Mouse (Mus musculus) limb, embryonic 12.5 days (tissue): Measurements from ENCODE around the gene Pla2g4e. TPM values are rescaled to one million over a fixed set of nuclear protein-coding genes. Genes with fewer than 3 reads are reported as not detected.
A peak's percentile ranks its signal among the peaks of the same experiment; 100 is the strongest.

Experiments used
- ATAC-seq: fragments of 200-750 bp; cut with Nextera tagmentation; 2 replicates; pipeline ENCODE4 v1.8.0; 2017; ENCODE audit warnings: low read depth, moderate TSS enrichment; ENCODE audit not compliant: insufficient number of reproducible peaks, insufficient read depth, low FRiP score, low TSS enrichment
- H3K27ac ChIP-seq: fragments of 300-500 bp; sonication (generic); 2 replicates; pipeline ENCODE4 v1.5.1; 2016; ENCODE audit warnings: mild to moderate bottlenecking, moderate library complexity
- H3K27me3 ChIP-seq: fragments of 300-500 bp; sonication (generic); 2 replicates; pipeline ENCODE4 v1.6.1; 2016; ENCODE audit warnings: mild to moderate bottlenecking, moderate library complexity
- H3K36me3 ChIP-seq: fragments of 300-500 bp; sonication (generic); 2 replicates; pipeline ENCODE4 v1.6.1; 2016; ENCODE audit warnings: mild to moderate bottlenecking, moderate library complexity
- H3K4me1 ChIP-seq: fragments of 300-500 bp; sonication (generic); replicated peaks from 2 replicates; pipeline ENCODE4 v1.6.1; 2016
- H3K4me2 ChIP-seq: fragments of 300-500 bp; sonication (generic); 2 replicates; pipeline ENCODE4 v1.6.1; 2016; ENCODE audit warnings: mild to moderate bottlenecking, moderate library complexity
- H3K4me3 ChIP-seq: fragments of 300-500 bp; sonication (generic); replicated peaks from 2 replicates; pipeline ENCODE4 v1.5.1; 2016; ENCODE audit warnings: mild to moderate bottlenecking
- H3K9ac ChIP-seq: fragments of 300-500 bp; sonication (generic); replicated peaks from 2 replicates; pipeline ENCODE4 v1.6.1; 2016; ENCODE audit warnings: mild to moderate bottlenecking, moderate library complexity
- H3K9me3 ChIP-seq: fragments of 300-500 bp; sonication (generic); 2 replicates; pipeline ENCODE4 v1.6.1; 2016; ENCODE audit warnings: mild to moderate bottlenecking, moderate library complexity
- WGBS: fragments of 180-500 bp; shearing (Covaris S2); methylation state at CpG from one replicate; pipeline ENCODE4 v1.1.7; 2016; 5-methylcytosine and 5-hydroxymethylcytosine counted together
- polyA plus RNA-seq: library from polyadenylated mRNA; unstranded; fragments of >200 nt; fragmentation: Nextera tagmentation; extraction: Ambion mirVana; gene quantifications from 2 replicates; pipeline ENCODE4 v1.2.1, GENCODE M21; 2016

Pla2g4e gene
- polyA plus RNA-seq, 1 experiment from 2014 or later: 0.06 TPM

DNA sequence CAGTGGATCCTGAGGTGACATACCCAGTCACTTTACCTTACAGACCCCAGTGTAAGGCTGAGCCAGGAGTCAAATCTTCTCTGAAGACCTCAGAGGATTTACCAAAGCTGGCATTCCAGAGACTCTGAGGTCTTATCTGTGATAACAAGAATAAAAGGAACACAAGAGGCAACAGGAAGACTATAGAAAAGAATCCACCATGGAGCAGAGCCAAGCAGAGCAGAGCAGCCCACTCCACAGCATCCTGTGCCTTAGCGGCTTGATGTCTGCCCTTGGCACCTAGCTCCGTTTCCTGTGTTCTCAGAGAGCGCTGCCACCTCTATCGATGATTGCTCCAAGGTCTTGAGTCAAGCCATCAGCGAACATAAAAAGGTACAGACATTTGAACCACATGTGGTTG, 104.8 kb downstream of the Pla2g4e start:
- no peaks in the 10 kb centered on the region for H3K4me1 ChIP-seq
- H3K9me3 ChIP-seq: no peaks in the 10 kb centered on the region
- H3K9ac ChIP-seq: no peak overlapping the region
- no peaks in the 10 kb centered on the region for H3K36me3 ChIP-seq
- no peaks in the 10 kb centered on the region for H3K27me3 ChIP-seq
- no peak overlapping the region for H3K27ac ChIP-seq
- no peak overlapping the region for H3K4me2 ChIP-seq
- WGBS: 86% methylated on average over 5 of the region's 5 CpGs
- no peak overlapping the region for H3K4me3 ChIP-seq
- ATAC-seq: no peak

- Histone ChIP-seq H3K27ac (no peak overlapping the region), H3K4me1 (no peaks in the 10 kb centered on the region), H3K4me3 (no peak overlapping the region), H3K9me3 (no peaks in the 10 kb centered on the region), H3K4me2 (no peak overlapping the region), H3K36me3 (no peaks in the 10 kb centered on the region), H3K9ac (no peak overlapping the region), H3K27me3 (no peaks in the 10 kb centered on the region)
- WGBS: 91% methylated on average over 1 of the region's 1 CpGs
- ATAC-seq: no peak
Observed at GRCm38 (mm10) chr2:120139091-120139490, 106.0 kb downstream of the Pla2g4e start.

DNA sequence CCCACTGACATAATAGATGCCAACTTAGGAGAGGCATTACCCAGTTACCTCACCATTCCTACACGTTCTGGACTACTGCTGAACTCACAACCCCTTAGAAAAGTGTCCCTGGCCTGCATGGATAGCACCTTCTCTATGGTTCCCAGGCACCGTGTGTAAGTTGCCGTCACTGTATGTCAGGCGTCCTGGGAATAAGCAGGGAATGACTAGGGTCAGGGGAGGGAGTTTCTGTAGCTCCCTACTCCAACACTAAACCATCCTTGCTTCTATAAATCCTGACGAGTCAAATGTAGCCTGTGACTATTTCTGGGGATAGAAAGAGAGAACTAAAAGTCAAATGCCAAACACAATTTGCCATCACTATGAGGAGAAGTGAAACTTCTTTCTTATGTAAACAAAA, 107.9 kb downstream of the Pla2g4e start:
- no peaks in the 10 kb centered on the region for H3K9me3 ChIP-seq
- H3K9ac ChIP-seq: no peak overlapping the region

DNA sequence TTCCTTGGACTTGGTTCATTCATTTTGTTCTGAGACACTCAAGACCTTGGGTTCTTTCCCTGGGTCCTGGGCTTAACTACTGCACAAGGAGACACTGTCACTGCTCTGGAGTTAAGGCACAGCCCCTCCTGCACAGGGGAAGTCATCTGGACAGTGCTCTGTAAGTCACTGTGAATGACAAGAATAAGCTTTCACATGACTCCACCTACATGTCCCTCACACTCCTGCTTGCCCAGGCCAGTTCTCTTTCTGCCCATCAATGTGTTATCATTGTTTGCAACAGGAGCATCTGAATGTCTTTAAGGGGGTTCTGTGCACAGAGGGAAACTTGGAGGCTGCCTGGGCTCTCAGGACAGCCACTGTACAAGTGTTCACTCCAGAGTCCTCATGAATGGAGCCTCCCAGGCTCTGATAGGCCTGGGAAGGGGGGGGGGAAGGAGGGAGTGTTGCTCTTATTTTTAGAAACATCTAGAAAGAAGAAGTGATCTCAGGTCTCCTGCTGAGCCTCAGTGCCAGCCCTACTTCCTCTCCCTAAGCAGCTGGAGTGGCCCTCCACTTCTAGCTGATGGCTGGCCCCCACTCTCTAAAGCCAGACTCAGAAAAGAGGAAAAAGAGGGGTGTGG, 110.6 kb downstream of the Pla2g4e start:
- ATAC-seq: no peak
- H3K27ac ChIP-seq: no peak overlapping the region
- no peaks in the 10 kb centered on the region for H3K36me3 ChIP-seq
- no peaks in the 10 kb centered on the region for H3K4me1 ChIP-seq
- H3K9me3 ChIP-seq: no peaks in the 10 kb centered on the region
- H3K4me3 ChIP-seq: no peak overlapping the region
- no peak overlapping the region for H3K4me2 ChIP-seq
- no peaks in the 10 kb centered on the region for H3K27me3 ChIP-seq
- H3K9ac ChIP-seq: no peak overlapping the region

More for the DNA sequence above, 107.9 kb downstream of the Pla2g4e start:
- H3K27ac ChIP-seq: no peak overlapping the region
- H3K4me1 ChIP-seq: no peaks in the 10 kb centered on the region
- H3K4me3 ChIP-seq: no peak overlapping the region
- H3K36me3 ChIP-seq: no peaks in the 10 kb centered on the region
- H3K4me2 ChIP-seq: no peak overlapping the region
- no peaks in the 10 kb centered on the region for H3K27me3 ChIP-seq
- no peak for ATAC-seq
- 70% methylated on average over 5 of the region's 5 CpGs for WGBS

GRCm38 (mm10) chr2:120131881-120132280, 113.3 kb downstream of the Pla2g4e start:
- 98% methylated on average over 1 of the region's 1 CpGs for WGBS
- Histone ChIP-seq H3K27ac (no peak overlapping the region), H3K4me1 (peaks cover 9% of the 10 kb centered on the region), H3K9ac (no peak overlapping the region), H3K4me2 (no peak overlapping the region), H3K9me3 (no peaks in the 10 kb centered on the region), H3K36me3 (no peaks in the 10 kb centered on the region), H3K27me3 (no peaks in the 10 kb centered on the region), H3K4me3 (no peak overlapping the region)
- no peak for ATAC-seq

GRCm38 (mm10) chr2:120129252-120129908, 115.8 kb downstream of the Pla2g4e start:
- H3K4me1 ChIP-seq: peaks cover 14% of the 10 kb centered on the region
- H3K4me2 ChIP-seq: no peak overlapping the region
- ATAC-seq: no peak
- H3K27me3 ChIP-seq: no peaks in the 10 kb centered on the region
- no peaks in the 10 kb centered on the region for H3K36me3 ChIP-seq
- H3K9ac ChIP-seq: 0 out of 2 replicates have a peak overlapping the region, but pooled peaks have one; percentile 24
- H3K27ac ChIP-seq: 0 out of 2 replicates have a peak overlapping the region, but pooled peaks have one; percentile 31
- no peak overlapping the region for H3K4me3 ChIP-seq
- WGBS: 77% methylated on average over 8 of the region's 8 CpGs
- H3K9me3 ChIP-seq: no peaks in the 10 kb centered on the region

DNA sequence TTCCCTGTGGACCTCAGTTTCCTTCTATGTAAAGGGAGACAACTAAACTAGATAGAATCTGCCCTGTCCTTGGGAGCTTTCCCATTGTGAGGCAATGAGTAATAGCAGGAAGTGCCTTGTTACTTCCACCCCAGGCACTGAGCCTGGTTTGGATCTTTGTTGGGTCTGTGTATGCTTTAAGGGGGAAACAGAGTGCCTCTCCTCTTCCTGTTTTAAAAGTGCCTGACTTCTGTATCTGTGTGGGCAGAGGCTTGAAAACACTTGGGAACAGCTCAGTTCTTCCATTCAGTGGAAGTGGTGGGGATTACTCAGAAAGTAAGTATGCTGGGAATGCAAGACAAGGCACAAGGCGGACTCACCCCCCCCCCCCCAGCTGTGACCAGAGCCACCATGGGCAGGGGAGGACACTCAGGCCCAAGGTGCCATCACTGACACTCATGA, 116.5 kb downstream of the Pla2g4e start:
- peak overlapping the region; percentile 41; the same call in 1 of the 2 replicates for H3K27ac ChIP-seq

DNA sequence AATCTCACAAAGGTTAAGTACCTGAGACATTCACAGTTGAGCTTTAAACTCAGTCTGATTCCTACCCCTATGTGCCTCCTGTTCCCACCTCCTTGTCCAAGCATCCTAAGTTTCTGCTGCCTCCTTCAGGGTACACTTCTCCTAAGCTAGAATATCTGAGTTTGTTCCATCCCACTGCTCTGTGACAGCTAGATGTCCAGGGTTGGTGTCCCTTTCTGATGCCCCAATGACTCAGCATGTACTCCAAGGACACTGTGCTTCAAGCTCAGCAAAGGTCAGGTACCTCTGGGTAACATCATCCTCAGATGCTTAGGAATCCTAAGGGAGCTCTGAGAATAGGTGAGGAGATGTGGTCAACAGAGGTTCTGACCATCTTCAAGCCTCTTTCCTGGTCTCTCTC, 117.1 kb downstream of the Pla2g4e start:
- H3K27me3 ChIP-seq: no peaks in the 10 kb centered on the region
- H3K36me3 ChIP-seq: no peaks in the 10 kb centered on the region
- no peak overlapping the region for H3K4me3 ChIP-seq
- H3K4me1 ChIP-seq: peaks cover 22% of the 10 kb centered on the region
- H3K9ac ChIP-seq: no peak overlapping the region
- no peak overlapping the region for H3K4me2 ChIP-seq
- H3K27ac ChIP-seq: no peak overlapping the region; the same call in 1 of the 2 replicates
- no peak for ATAC-seq
- no peaks in the 10 kb centered on the region for H3K9me3 ChIP-seq

More for the DNA sequence above, 116.5 kb downstream of the Pla2g4e start:
- no peak overlapping the region for H3K4me2 ChIP-seq
- no peaks in the 10 kb centered on the region for H3K27me3 ChIP-seq
- H3K36me3 ChIP-seq: no peaks in the 10 kb centered on the region
- peaks cover 21% of the 10 kb centered on the region for H3K4me1 ChIP-seq
- WGBS: 70% methylated on average over 1 of the region's 1 CpGs
- H3K9ac ChIP-seq: no peak overlapping the region
- H3K9me3 ChIP-seq: no peaks in the 10 kb centered on the region
- no peak for ATAC-seq
- no peak overlapping the region for H3K4me3 ChIP-seq

DNA sequence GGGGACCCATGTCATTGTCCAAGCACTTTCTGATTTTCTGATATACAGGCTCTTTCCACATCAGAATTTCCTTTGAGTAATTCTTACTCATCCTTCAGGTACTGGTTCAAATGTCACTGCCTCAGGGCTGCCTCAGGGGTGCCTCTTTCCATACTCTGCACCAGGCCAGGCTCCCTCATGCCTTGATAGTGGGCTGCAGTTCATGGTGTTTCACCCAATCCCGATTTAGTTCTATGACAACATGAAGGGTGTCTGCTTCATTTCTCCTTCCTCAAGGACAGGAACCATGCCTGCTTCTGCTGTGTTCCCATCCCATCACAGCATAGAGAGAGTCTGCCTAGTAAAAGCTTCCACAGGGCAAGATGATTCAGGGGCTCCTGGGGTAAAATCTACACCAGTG, 118.2 kb downstream of the Pla2g4e start:
- H3K9ac ChIP-seq: no peak overlapping the region
- H3K4me3 ChIP-seq: no peak overlapping the region
- ATAC-seq: no peak
- no peak overlapping the region for H3K4me2 ChIP-seq
- peaks cover 28% of the 10 kb centered on the region for H3K4me1 ChIP-seq
- no peaks in the 10 kb centered on the region for H3K36me3 ChIP-seq
- H3K9me3 ChIP-seq: no peaks in the 10 kb centered on the region
- H3K27ac ChIP-seq: no peak overlapping the region
- H3K27me3 ChIP-seq: no peaks in the 10 kb centered on the region
- 89% methylated on average over 1 of the region's 1 CpGs for WGBS

GRCm38 (mm10) chr2:120126408-120126807, 118.7 kb downstream of the Pla2g4e start:
- ATAC-seq: no peak
- WGBS: 88% methylated on average over 4 of the region's 4 CpGs
- H3K4me2 ChIP-seq: no peak overlapping the region

DNA sequence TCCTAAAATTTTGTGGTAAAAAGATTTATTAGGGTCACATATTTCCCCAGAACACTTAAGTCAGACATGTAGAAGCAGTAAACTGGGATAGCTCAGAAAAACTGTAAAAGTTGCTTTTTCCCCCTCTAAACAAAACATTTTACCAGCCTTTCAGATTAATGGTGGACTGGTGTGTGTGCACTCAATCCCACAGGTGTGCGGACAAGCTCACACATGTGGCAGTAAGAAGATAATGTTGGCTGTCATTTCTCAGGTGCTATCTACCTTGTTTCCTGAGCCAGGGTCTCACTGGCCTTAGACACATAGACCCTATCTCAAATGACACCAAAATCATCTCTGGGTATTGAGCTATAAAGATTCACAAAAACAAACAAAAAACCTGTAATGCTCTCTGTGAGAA, 119.7 kb downstream of the Pla2g4e start:
- no peak overlapping the region for H3K4me3 ChIP-seq
- H3K9me3 ChIP-seq: no peaks in the 10 kb centered on the region
- peaks cover 28% of the 10 kb centered on the region for H3K4me1 ChIP-seq
- no peak overlapping the region for H3K27ac ChIP-seq
- whole genome bisulfite sequencing: 94% methylated on average over 1 of the region's 1 CpGs
- no peak for ATAC-seq
- H3K9ac ChIP-seq: no peak overlapping the region
- H3K27me3 ChIP-seq: no peaks in the 10 kb centered on the region
- no peaks in the 10 kb centered on the region for H3K36me3 ChIP-seq
- no peak overlapping the region for H3K4me2 ChIP-seq

More at GRCm38 (mm10) chr2:120126408-120126807, 118.7 kb downstream of the Pla2g4e start:
- no peaks in the 10 kb centered on the region for H3K27me3 ChIP-seq
- H3K36me3 ChIP-seq: no peaks in the 10 kb centered on the region
- H3K9me3 ChIP-seq: no peaks in the 10 kb centered on the region
- H3K27ac ChIP-seq: peak overlapping the region; percentile 12; the same call in 1 of the 2 replicates
- H3K4me1 ChIP-seq: peaks cover 28% of the 10 kb centered on the region
- H3K4me3 ChIP-seq: no peak overlapping the region
- no peak overlapping the region for H3K9ac ChIP-seq
